Mouse (Mus musculus): ENCODE results near the gene Edc4. TPM values are rescaled to one million over a fixed set of nuclear protein-coding genes. Genes with fewer than 3 reads are reported as not detected.

Gene Edc4
- total RNA-seq, 1 experiment = 93.9 TPM

- peaks cover 0 to 6% of the 10 kb centered on the region in 2 experiments; a peak in 2 of 4 replicates for H3K4me1 ChIP-seq (ENCODE audit: control insufficient read depth in 2 of 2, insufficient read depth in 2 of 2, low read length in 2 of 2, poor library complexity in 1 of 2)
- no peak for DNase-seq (ENCODE audit: low read depth, low spot score)
- TF ChIP-seq HCFC1 (IDR thresholded peaks at IDR 0.05; ENCODE audit: borderline replicate concordance, insufficient read depth, low read length) (no peak), CHD2 (IDR thresholded peaks at IDR 0.05; ENCODE audit: low read depth, low read length) (no peak), ZC3H11A (IDR thresholded peaks at IDR 0.05; ENCODE audit: borderline replicate concordance, low read depth, low read length) (no peak), MAFK (IDR thresholded peaks at IDR 0.05; ENCODE audit: insufficient read depth, low read depth, low read length) (no peak), ZNF384 (IDR thresholded peaks at IDR 0.05; ENCODE audit: low read depth, low read length) (no peak)
- no peak within 1 kb of the TSS for H3K27ac ChIP-seq (ENCODE audit: insufficient read depth, low read depth, low read length, poor library complexity, severe bottlenecking)
- H3K9ac ChIP-seq (ENCODE audit: insufficient read depth, low read depth, low read length, poor library complexity, severe bottlenecking) = peak within 1 kb of the TSS; percentile 69
- peak within 1 kb of the TSS; percentile 81 to 96 for H3K4me3 ChIP-seq (ENCODE audit: insufficient read depth in 1 of 2, low read depth in 1 of 2, low read length in 2 of 2, poor library complexity in 1 of 2, severe bottlenecking in 1 of 2)
- no peaks in the 10 kb centered on the region for H3K9me3 ChIP-seq (ENCODE audit: control insufficient read depth, insufficient read depth, low read depth, low read length)
- H3K36me3 ChIP-seq (ENCODE audit: control insufficient read depth, insufficient read depth, low read length, poor library complexity, severe bottlenecking) = peaks cover 7% of the 10 kb centered on the region; the same call in 1 of the 2 replicates
- in situ Hi-C loops (cut with MboI; ENCODE audit: low sequenced_read_pairs in 2 of 2, unreplicated experiment in 2 of 2) = no loop called here
Measured at GRCm38 (mm10) chr8:105938306-105938669, 57.6 kb downstream of the Edc4 start, which contains the start of gene Psmb10. Gene Psmb10 (minus strand): TSS chr8:105938444.

DNA sequence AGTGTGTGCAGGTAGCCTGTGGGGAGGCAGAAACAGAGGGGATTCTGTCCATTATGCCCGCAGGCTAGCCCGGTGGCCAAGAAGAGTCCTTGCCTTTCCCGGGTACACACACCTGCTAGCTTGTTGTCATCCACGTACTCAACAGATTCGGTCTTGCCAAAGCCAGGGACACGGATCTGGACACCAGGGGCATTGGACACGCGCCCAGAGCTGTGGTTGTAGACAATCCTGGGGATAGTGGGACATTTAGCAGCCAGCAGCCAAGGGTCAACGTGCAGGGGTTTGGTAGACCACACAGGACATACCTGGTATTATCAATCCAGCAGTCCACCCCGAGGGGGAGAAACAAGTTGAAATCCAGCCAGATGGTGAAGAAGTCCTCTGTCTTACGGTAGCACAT is 61.3 kb downstream of the Edc4 start:
- Histone ChIP-seq H3K4me1 (ENCODE audit: control insufficient read depth in 2 of 2, insufficient read depth in 2 of 2, low read length in 2 of 2, poor library complexity in 1 of 2) (no peaks in the 10 kb centered on the region; a peak in 1 of 4 replicates), H3K27ac (ENCODE audit: insufficient read depth, low read depth, low read length, poor library complexity, severe bottlenecking) (no peak overlapping the region), H3K9ac (ENCODE audit: insufficient read depth, low read depth, low read length, poor library complexity, severe bottlenecking) (no peak overlapping the region), H3K36me3 (ENCODE audit: control insufficient read depth, insufficient read depth, low read length, poor library complexity, severe bottlenecking) (peaks cover 43% of the 10 kb centered on the region), H3K9me3 (ENCODE audit: control insufficient read depth, insufficient read depth, low read depth, low read length) (no peaks in the 10 kb centered on the region), H3K4me3 (ENCODE audit: insufficient read depth in 1 of 2, low read depth in 1 of 2, low read length in 2 of 2, poor library complexity in 1 of 2, severe bottlenecking in 1 of 2) (no peak overlapping the region)
- in situ Hi-C loops (cut with MboI; ENCODE audit: low sequenced_read_pairs in 2 of 2, unreplicated experiment in 2 of 2) = no loop called here
- TF ChIP-seq ZC3H11A (IDR thresholded peaks at IDR 0.05; ENCODE audit: borderline replicate concordance, low read depth, low read length) (no peak), ZNF384 (IDR thresholded peaks at IDR 0.05; ENCODE audit: low read depth, low read length) (no peak), MAFK (IDR thresholded peaks at IDR 0.05; ENCODE audit: insufficient read depth, low read depth, low read length) (no peak), HCFC1 (IDR thresholded peaks at IDR 0.05; ENCODE audit: borderline replicate concordance, insufficient read depth, low read length) (no peak), CHD2 (IDR thresholded peaks at IDR 0.05; ENCODE audit: low read depth, low read length) (no peak)
- DNase-seq (ENCODE audit: low read depth, low spot score) = no peak

DNA sequence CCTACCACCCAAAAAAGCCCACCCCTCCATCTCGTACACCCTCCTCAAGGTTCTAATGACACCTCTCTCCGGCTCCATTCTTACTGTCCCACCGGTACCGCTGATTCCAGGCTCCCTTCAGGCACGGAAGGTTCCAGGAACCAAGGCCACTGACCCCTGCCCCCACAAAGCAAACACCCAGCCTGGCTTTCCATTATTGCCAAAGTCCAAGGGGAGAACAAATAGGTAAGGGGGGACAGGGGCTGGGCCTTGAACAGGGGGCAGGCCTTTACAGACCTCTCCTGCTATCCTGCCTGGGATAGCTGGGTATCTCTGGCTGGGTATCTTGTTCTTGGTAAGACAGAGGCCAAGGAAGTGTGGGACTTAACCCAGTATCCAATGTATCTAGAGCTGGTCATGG is 61.9 kb downstream of the Edc4 start:
- H3K36me3 ChIP-seq (ENCODE audit: control insufficient read depth, insufficient read depth, low read length, poor library complexity, severe bottlenecking) = peaks cover 48% of the 10 kb centered on the region
- no peak for DNase-seq (ENCODE audit: low read depth, low spot score)
- no peak overlapping the region for H3K4me3 ChIP-seq (ENCODE audit: insufficient read depth in 1 of 2, low read depth in 1 of 2, low read length in 2 of 2, poor library complexity in 1 of 2, severe bottlenecking in 1 of 2)
- in situ Hi-C loops (cut with MboI; ENCODE audit: low sequenced_read_pairs in 2 of 2, unreplicated experiment in 2 of 2) = no loop called here
- no peaks in the 10 kb centered on the region; a peak in 1 of 4 replicates for H3K4me1 ChIP-seq (ENCODE audit: control insufficient read depth in 2 of 2, insufficient read depth in 2 of 2, low read length in 2 of 2, poor library complexity in 1 of 2)
- H3K9ac ChIP-seq (ENCODE audit: insufficient read depth, low read depth, low read length, poor library complexity, severe bottlenecking) = no peak overlapping the region
- no peaks in the 10 kb centered on the region for H3K9me3 ChIP-seq (ENCODE audit: control insufficient read depth, insufficient read depth, low read depth, low read length)
- no peak for TF ChIP-seq CHD2 (IDR thresholded peaks at IDR 0.05; ENCODE audit: low read depth, low read length)
- TF ChIP-seq ZNF384 (IDR thresholded peaks at IDR 0.05; ENCODE audit: low read depth, low read length) = no peak
- TF ChIP-seq ZC3H11A (IDR thresholded peaks at IDR 0.05; ENCODE audit: borderline replicate concordance, low read depth, low read length) = no peak
- TF ChIP-seq MAFK (IDR thresholded peaks at IDR 0.05; ENCODE audit: insufficient read depth, low read depth, low read length) = no peak
- H3K27ac ChIP-seq (ENCODE audit: insufficient read depth, low read depth, low read length, poor library complexity, severe bottlenecking) = no peak overlapping the region

DNA sequence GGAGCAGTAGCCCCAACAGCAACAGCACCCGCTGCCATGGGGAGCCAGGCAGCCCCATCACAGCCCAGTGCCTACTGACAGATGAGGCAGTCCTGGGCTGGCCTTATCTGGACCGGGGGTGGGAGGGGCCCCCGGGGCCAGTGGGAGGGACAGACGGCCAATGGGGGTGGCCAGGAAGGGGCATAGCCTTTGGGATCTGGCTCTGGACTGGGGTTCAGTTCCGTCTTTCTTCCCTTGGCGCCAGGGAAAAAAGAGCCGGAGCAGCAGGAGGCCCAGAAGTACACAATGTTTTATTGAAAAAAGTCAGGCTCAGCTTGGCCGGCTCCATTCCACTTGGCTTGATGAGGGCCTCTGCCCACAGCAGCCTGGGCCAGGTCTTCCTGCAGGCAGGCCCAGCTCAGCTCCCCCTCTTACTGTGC is 62.6 kb downstream of the Edc4 start, which contains the start of gene Lcat:
Gene Lcat, minus strand, starts transcription at position 62 of the 419 bp plus-strand sequence.
- Histone ChIP-seq H3K36me3 (ENCODE audit: control insufficient read depth, insufficient read depth, low read length, poor library complexity, severe bottlenecking) (peaks cover 55% of the 10 kb centered on the region), H3K27ac (ENCODE audit: insufficient read depth, low read depth, low read length, poor library complexity, severe bottlenecking) (no peak within 1 kb of the TSS), H3K4me3 (ENCODE audit: insufficient read depth in 1 of 2, low read depth in 1 of 2, low read length in 2 of 2, poor library complexity in 1 of 2, severe bottlenecking in 1 of 2) (no peak within 1 kb of the TSS), H3K9ac (ENCODE audit: insufficient read depth, low read depth, low read length, poor library complexity, severe bottlenecking) (no peak within 1 kb of the TSS), H3K9me3 (ENCODE audit: control insufficient read depth, insufficient read depth, low read depth, low read length) (no peaks in the 10 kb centered on the region), H3K4me1 (ENCODE audit: control insufficient read depth in 2 of 2, insufficient read depth in 2 of 2, low read length in 2 of 2, poor library complexity in 1 of 2) (no peaks in the 10 kb centered on the region)
- TF ChIP-seq MAFK (IDR thresholded peaks at IDR 0.05; ENCODE audit: insufficient read depth, low read depth, low read length) = no peak
- TF ChIP-seq HCFC1 (IDR thresholded peaks at IDR 0.05; ENCODE audit: borderline replicate concordance, insufficient read depth, low read length) = no peak
- no peak for TF ChIP-seq CHD2 (IDR thresholded peaks at IDR 0.05; ENCODE audit: low read depth, low read length)
- TF ChIP-seq ZNF384 (IDR thresholded peaks at IDR 0.05; ENCODE audit: low read depth, low read length) = no peak
- no peak for TF ChIP-seq ZC3H11A (IDR thresholded peaks at IDR 0.05; ENCODE audit: borderline replicate concordance, low read depth, low read length)
- DNase-seq (ENCODE audit: low read depth, low spot score) = no peak
- in situ Hi-C loops (cut with MboI; ENCODE audit: low sequenced_read_pairs in 2 of 2, unreplicated experiment in 2 of 2) = no loop called here

Other genes with a start within 250 kb of the Edc4 start
- 49.4 and 65.5 TPM in 2 replicates for gene Ctcf, start 244.3 kb upstream of the Edc4 start, total RNA-seq (2012; rRNA removed)
- gene Agrp, start 243.5 kb upstream of the Edc4 start, total RNA-seq (2012; rRNA removed) = 0.71 and 1.1 TPM in 2 replicates
- 1.6 and 3.8 TPM in 2 replicates for gene Carmil2, start 194.6 kb upstream of the Edc4 start, total RNA-seq (2012; rRNA removed)
- gene Acd, start 179.8 kb upstream of the Edc4 start, total RNA-seq (2012; rRNA removed) = 8.6 and 8.9 TPM in 2 replicates
- 14.3 and 14.9 TPM in 2 replicates for gene Pard6a, start 179.7 kb upstream of the Edc4 start, total RNA-seq (2012; rRNA removed)
- gene 4933405L10Rik, start 173.2 kb upstream of the Edc4 start, total RNA-seq (2012; rRNA removed) = 0.18 TPM in 1 of 2 replicates, not detected in the other
- 20.4 and 26.3 TPM in 2 replicates for gene Enkd1, start 172.7 kb upstream of the Edc4 start, total RNA-seq (2012; rRNA removed)
- gene Gfod2, start 122.2 kb upstream of the Edc4 start, total RNA-seq (2012; rRNA removed) = 9.3 and 11.0 TPM in 2 replicates
- gene Ranbp10, start 53.5 kb upstream of the Edc4 start, total RNA-seq (2012; rRNA removed) = 12.9 and 13.7 TPM in 2 replicates
- gene Tsnaxip1, start 53.1 kb upstream of the Edc4 start, total RNA-seq (2012; rRNA removed) = 0.13 and 0.26 TPM in 2 replicates
- gene Cenpt, start 27.6 kb upstream of the Edc4 start, total RNA-seq (2012; rRNA removed) = 82.2 and 127 TPM in 2 replicates
- 31.5 and 52.5 TPM in 2 replicates for gene Thap11, start 25.7 kb upstream of the Edc4 start, total RNA-seq (2012; rRNA removed)
- gene Nutf2, start 20.3 kb upstream of the Edc4 start, total RNA-seq (2012; rRNA removed) = 185 and 242 TPM in 2 replicates
- 2.1 and 2.7 TPM in 2 replicates for gene Nrn1l, start 12.7 kb downstream of the Edc4 start, total RNA-seq (2012; rRNA removed)
- 13.2 and 13.7 TPM in 2 replicates for gene Pskh1, start 19.6 kb downstream of the Edc4 start, total RNA-seq (2012; rRNA removed)
- 3.6 and 5.3 TPM in 2 replicates for gene Ctrl, start 53.0 kb downstream of the Edc4 start, total RNA-seq (2012; rRNA removed)
- 70.9 and 81.5 TPM in 2 replicates for gene Psmb10, start 57.6 kb downstream of the Edc4 start, total RNA-seq (2012; rRNA removed)
- 2.4 and 3.6 TPM in 2 replicates for gene Lcat, start 62.5 kb downstream of the Edc4 start, total RNA-seq (2012; rRNA removed)
- gene Slc12a4, start 85.2 kb downstream of the Edc4 start, total RNA-seq (2012; rRNA removed) = 70.1 and 133 TPM in 2 replicates
- 1.0 and 1.5 TPM in 2 replicates for gene Dpep3, start 98.5 kb downstream of the Edc4 start, total RNA-seq (2012; rRNA removed)
- 16.8 and 17.4 TPM in 2 replicates for gene Dus2, start 110.5 kb downstream of the Edc4 start, total RNA-seq (2012; rRNA removed)
- not detected in 2 replicates for gene Dpep2nb, start 125.1 kb downstream of the Edc4 start, total RNA-seq (2012; rRNA removed)
- gene Ddx28, start 131.0 kb downstream of the Edc4 start, total RNA-seq (2012; rRNA removed) = 31.5 and 41.5 TPM in 2 replicates
- 17.2 and 19.6 TPM in 2 replicates for gene Nfatc3, start 178.0 kb downstream of the Edc4 start, total RNA-seq (2012; rRNA removed)

Measured in ES-E14 (cell line).